Mouse (Mus musculus): ENCODE data around the gene Emc8. TPM values are rescaled to one million over a fixed set of nuclear protein-coding genes. Genes with fewer than 3 reads are reported as not detected.

The Emc8 gene
- total and polyA plus RNA-seq, 2 experiments from 2014 or later = 87.9 to 124 TPM

DNA sequence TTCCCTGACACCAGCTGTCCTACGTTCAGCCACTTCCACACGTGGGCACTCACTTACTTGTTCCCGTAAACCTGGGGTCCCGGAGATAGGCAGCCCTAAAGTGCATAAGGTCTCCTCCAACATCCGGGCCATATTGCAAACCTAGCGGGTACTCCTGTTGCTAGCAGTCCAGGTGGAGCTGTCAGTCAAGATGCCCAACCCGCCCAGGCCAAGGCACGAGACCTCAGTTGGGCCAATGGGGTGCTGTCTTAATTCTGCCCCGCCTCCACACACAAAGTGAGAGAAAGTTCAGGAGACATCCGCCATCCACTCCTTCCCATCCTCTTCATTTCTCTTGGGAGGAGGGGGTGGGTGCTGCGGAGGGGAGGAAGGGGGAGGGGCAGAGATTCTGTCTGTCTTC, 41.9 kb downstream of the Emc8 start:
- H3K27me3 ChIP-seq (ENCODE audit: insufficient read depth, low read length) = no peaks in the 10 kb centered on the region
- no peak overlapping the region for H3K4me2 ChIP-seq (ENCODE audit: low read depth, low read length)
- ATAC-seq (no peak), DNase-seq (ENCODE audit: low spot score) (no peak)
- H3K4me3 ChIP-seq (ENCODE audit: low read length) = no peak overlapping the region
- H3K27ac ChIP-seq = no peak overlapping the region
- TF ChIP-seq CTCF (IDR thresholded peaks at IDR 0.05; ENCODE audit: low read depth) = no peak
- H3K36me3 ChIP-seq (ENCODE audit: insufficient read depth, low read length) = no peaks in the 10 kb centered on the region
- no peak overlapping the region for H3K9ac ChIP-seq (replicated peaks; ENCODE audit: low read length)
- 72% methylated on average over 11 of the region's 11 CpGs for WGBS
- H3K4me1 ChIP-seq (ENCODE audit: insufficient read depth, low read length) = no peaks in the 10 kb centered on the region
- H3K9me3 ChIP-seq (ENCODE audit: low read length) = no peaks in the 10 kb centered on the region

GRCm38 (mm10) chr8:120623608-120624007, 44.8 kb downstream of the Emc8 start:
- H3K9ac ChIP-seq (replicated peaks; ENCODE audit: low read length) = no peak overlapping the region
- H3K27me3 ChIP-seq (ENCODE audit: insufficient read depth, low read length) = no peaks in the 10 kb centered on the region
- ATAC-seq = no peak
- WGBS = 42% methylated on average over 2 of the region's 2 CpGs
- no peaks in the 10 kb centered on the region for H3K4me1 ChIP-seq (ENCODE audit: insufficient read depth, low read length)
- H3K9me3 ChIP-seq (ENCODE audit: low read length) = no peaks in the 10 kb centered on the region
- DNase-seq (ENCODE audit: low spot score) = no peak
- no peak overlapping the region for H3K27ac ChIP-seq
- no peak overlapping the region for H3K4me2 ChIP-seq (ENCODE audit: low read depth, low read length)
- no peak overlapping the region for H3K4me3 ChIP-seq (ENCODE audit: low read length)
- no peaks in the 10 kb centered on the region for H3K36me3 ChIP-seq (ENCODE audit: insufficient read depth, low read length)
- TF ChIP-seq CTCF (IDR thresholded peaks at IDR 0.05; ENCODE audit: low read depth) = no peak

GRCm38 (mm10) chr8:120622161-120622560, 46.2 kb downstream of the Emc8 start:
- 74% methylated on average over 14 of the region's 14 CpGs for WGBS
- no peak for TF ChIP-seq CTCF (IDR thresholded peaks at IDR 0.05; ENCODE audit: low read depth)
- DNase-seq (ENCODE audit: low spot score) = no peak
- Histone ChIP-seq H3K27me3 (ENCODE audit: insufficient read depth, low read length) (no peaks in the 10 kb centered on the region), H3K4me3 (ENCODE audit: low read length) (no peak overlapping the region), H3K9ac (replicated peaks; ENCODE audit: low read length) (no peak overlapping the region), H3K4me1 (ENCODE audit: insufficient read depth, low read length) (no peaks in the 10 kb centered on the region), H3K4me2 (ENCODE audit: low read depth, low read length) (no peak overlapping the region), H3K27ac (no peak overlapping the region), H3K9me3 (ENCODE audit: low read length) (no peaks in the 10 kb centered on the region), H3K36me3 (ENCODE audit: insufficient read depth, low read length) (no peaks in the 10 kb centered on the region)
- no peak for ATAC-seq

GRCm38 (mm10) chr8:120620441-120620840, 47.9 kb downstream of the Emc8 start:
- Histone ChIP-seq H3K36me3 (ENCODE audit: insufficient read depth, low read length) (no peaks in the 10 kb centered on the region), H3K4me1 (ENCODE audit: insufficient read depth, low read length) (no peaks in the 10 kb centered on the region), H3K9ac (replicated peaks; ENCODE audit: low read length) (no peak overlapping the region), H3K27ac (no peak overlapping the region), H3K9me3 (ENCODE audit: low read length) (no peaks in the 10 kb centered on the region), H3K4me2 (ENCODE audit: low read depth, low read length) (no peak overlapping the region), H3K4me3 (ENCODE audit: low read length) (no peak overlapping the region), H3K27me3 (ENCODE audit: insufficient read depth, low read length) (no peaks in the 10 kb centered on the region)
- TF ChIP-seq CTCF (IDR thresholded peaks at IDR 0.05; ENCODE audit: low read depth) = no peak
- DNase-seq (ENCODE audit: low spot score) (no peak), ATAC-seq (no peak)
- WGBS = 66% methylated on average over 7 of the region's 7 CpGs

- TF ChIP-seq CTCF (IDR thresholded peaks at IDR 0.05; ENCODE audit: low read depth) = no peak
- ATAC-seq = peak; percentile 42; the same call in 1 of the 2 replicates
- H3K27me3 ChIP-seq (ENCODE audit: insufficient read depth, low read length) = no peaks in the 10 kb centered on the region
- no peak overlapping the region for H3K4me2 ChIP-seq (ENCODE audit: low read depth, low read length)
- H3K9ac ChIP-seq (replicated peaks; ENCODE audit: low read length) = no peak overlapping the region
- WGBS = 64% methylated on average over 11 of the region's 11 CpGs
- no peaks in the 10 kb centered on the region for H3K9me3 ChIP-seq (ENCODE audit: low read length)
- H3K4me3 ChIP-seq (ENCODE audit: low read length) = no peak overlapping the region
- H3K27ac ChIP-seq = peak overlapping the region; percentile 58; the same call in 1 of the 2 replicates
- H3K36me3 ChIP-seq (ENCODE audit: insufficient read depth, low read length) = no peaks in the 10 kb centered on the region
- DNase-seq (ENCODE audit: low spot score) = no peak
- H3K4me1 ChIP-seq (ENCODE audit: insufficient read depth, low read length) = no peaks in the 10 kb centered on the region
Observed at GRCm38 (mm10) chr8:120619235-120620180, 48.9 kb downstream of the Emc8 start.

- Histone ChIP-seq H3K4me1 (ENCODE audit: insufficient read depth, low read length) (no peaks in the 10 kb centered on the region), H3K27ac (no peak overlapping the region), H3K9me3 (ENCODE audit: low read length) (no peaks in the 10 kb centered on the region), H3K9ac (replicated peaks; ENCODE audit: low read length) (no peak overlapping the region), H3K4me2 (ENCODE audit: low read depth, low read length) (no peak overlapping the region), H3K27me3 (ENCODE audit: insufficient read depth, low read length) (no peaks in the 10 kb centered on the region), H3K4me3 (ENCODE audit: low read length) (no peak overlapping the region), H3K36me3 (ENCODE audit: insufficient read depth, low read length) (no peaks in the 10 kb centered on the region)
- DNase-seq (ENCODE audit: low spot score) = peak; percentile 80
- WGBS = 0% methylated on average over 6 of the region's 6 CpGs
- ATAC-seq = peak; percentile 33
- TF ChIP-seq CTCF (IDR thresholded peaks at IDR 0.05; ENCODE audit: low read depth) = peak; percentile 92
Observed at GRCm38 (mm10) chr8:120618110-120618509, 50.3 kb downstream of the Emc8 start.

Data from hindbrain, postnatal 0 days (tissue).